Mouse (Mus musculus) CH12.LX (cell line): ENCODE measurements around the gene Cs. TPM values are rescaled to one million over a fixed set of nuclear protein-coding genes. Genes with fewer than 3 reads are reported as not detected.
A peak's percentile ranks its signal among the peaks of the same experiment; 100 is the strongest.

Source experiments
- DNase-seq: peaks from one replicate; pipeline ENCODE4 v3.0.0-alpha.2; 2013; ENCODE audit errors: extremely low read depth
- H3K27ac ChIP-seq: 2 replicates; pipeline ENCODE4 v1.5.1; 2012; ENCODE audit warnings: low read depth, mild to moderate bottlenecking, control low read depth, moderate library complexity; ENCODE audit not compliant: insufficient read depth
- H3K27me3 ChIP-seq: replicated peaks from 2 replicates; pipeline ENCODE3; 2012; ENCODE audit warnings: inconsistent platforms
- H3K36me3 ChIP-seq, 2 experiments: replicated peaks in 1 of 2; 2 replicates each; pipeline versions ENCODE3 to v1.6.1; 2012; ENCODE audit warnings: inconsistent platforms in 1 of 2, low read length in 1 of 2, mild to moderate bottlenecking in 1 of 2, mixed read lengths in 1 of 2, moderate library complexity in 1 of 2; ENCODE audit not compliant: control insufficient read depth in 1 of 2, insufficient read depth in 1 of 2
- H3K4me1 ChIP-seq, 2 experiments: 2 replicates each; pipeline ENCODE4 v1.6.1; 2012; ENCODE audit warnings: inconsistent platforms in 1 of 2, moderate library complexity in 1 of 2; ENCODE audit not compliant: insufficient read depth in 2 of 2, control insufficient read depth in 1 of 2
- H3K4me2 ChIP-seq: 2 replicates; pipeline ENCODE4 v1.6.1; 2012; ENCODE audit warnings: low read depth, mild to moderate bottlenecking, control low read depth; ENCODE audit not compliant: poor library complexity, insufficient read depth, severe bottlenecking
- H3K4me3 ChIP-seq, 3 experiments: fragments of 150-350 bp in 1 of 3; sonication (generic) in 1 of 3; replicated peaks in 1 of 3; 2 replicates each; pipeline versions ENCODE3 to v1.5.1; 2011 to 2012; ENCODE audit warnings: low read depth in 2 of 3, low read length in 2 of 3, mild to moderate bottlenecking in 2 of 3, moderate library complexity in 2 of 3, control low read depth in 1 of 3, improper control_type of control experiment in 1 of 3, inconsistent platforms in 1 of 3, mixed read lengths in 1 of 3; ENCODE audit not compliant: poor library complexity in 1 of 3
- H3K79me2 ChIP-seq: replicated peaks from 2 replicates; pipeline ENCODE4 v1.6.1; 2012; ENCODE audit warnings: mild to moderate bottlenecking, moderate library complexity; ENCODE audit not compliant: control insufficient read depth, poor library complexity, insufficient read depth, severe bottlenecking; ENCODE audit errors: extremely low read depth
- H3K9ac ChIP-seq: 2 replicates; pipeline ENCODE4 v1.6.1; 2012; ENCODE audit warnings: low read depth, mild to moderate bottlenecking, control low read depth, moderate library complexity; ENCODE audit not compliant: insufficient read depth
- H3K9me3 ChIP-seq: replicated peaks from 2 replicates; pipeline ENCODE3; 2012; ENCODE audit warnings: low read length, inconsistent platforms, mixed read lengths
- CHD1 ChIP-seq: IDR thresholded peaks from 2 replicates; pipeline ENCODE4 v1.6.1; 2012; ENCODE audit warnings: low read depth, low read length, improper control_type of control experiment, inconsistent platforms
- CHD2 ChIP-seq: IDR thresholded peaks from 2 replicates; pipeline ENCODE4 v1.6.1; 2011; ENCODE audit warnings: low read length, improper control_type of control experiment
- E2F4 ChIP-seq: IDR thresholded peaks from 2 replicates; pipeline ENCODE4 v1.6.1; 2011; ENCODE audit warnings: low read depth, low read length, improper control_type of control experiment; ENCODE audit not compliant: insufficient replicate concordance
- ELF1 ChIP-seq: IDR thresholded peaks from 2 replicates; pipeline ENCODE4 v1.6.1; 2014; ENCODE audit warnings: low read depth, mild to moderate bottlenecking, inconsistent platforms, low read length, improper control_type of control experiment
- EP300 ChIP-seq: IDR thresholded peaks from 2 replicates; pipeline ENCODE4 v1.6.1; 2011; ENCODE audit warnings: low read length, improper control_type of control experiment
- GABPA ChIP-seq: IDR thresholded peaks from 2 replicates; pipeline ENCODE4 v1.6.1; 2012; ENCODE audit warnings: low read depth, low read length, improper control_type of control experiment, inconsistent platforms; ENCODE audit not compliant: insufficient replicate concordance
- HCFC1 ChIP-seq: IDR thresholded peaks from 2 replicates; pipeline ENCODE4 v1.6.1; 2012; ENCODE audit warnings: low read depth, mild to moderate bottlenecking, inconsistent platforms, low read length, improper control_type of control experiment
- IRF4 ChIP-seq: IDR thresholded peaks from 2 replicates; pipeline ENCODE4 v1.6.1; 2014; ENCODE audit warnings: low read depth, mild to moderate bottlenecking, inconsistent platforms, low read length, improper control_type of control experiment
- JUN ChIP-seq: IDR thresholded peaks from 2 replicates; pipeline ENCODE4 v1.6.1; 2011; ENCODE audit warnings: low read depth, mild to moderate bottlenecking, low read length, improper control_type of control experiment, moderate library complexity; ENCODE audit not compliant: insufficient read depth
- KAT2A ChIP-seq: IDR thresholded peaks from 2 replicates; pipeline ENCODE4 v1.6.1; 2012; ENCODE audit warnings: low read length, improper control_type of control experiment, inconsistent platforms; ENCODE audit not compliant: insufficient replicate concordance
- MAFK ChIP-seq: IDR thresholded peaks from 2 replicates; pipeline ENCODE4 v1.6.1; 2011; ENCODE audit warnings: low read length, improper control_type of control experiment; ENCODE audit not compliant: insufficient replicate concordance
- MAX ChIP-seq: IDR thresholded peaks from 2 replicates; pipeline ENCODE4 v1.6.1; 2011; ENCODE audit warnings: low read length, improper control_type of control experiment
- MAZ ChIP-seq: IDR thresholded peaks from 2 replicates; pipeline ENCODE4 v1.6.1; 2012; ENCODE audit warnings: low read depth, mild to moderate bottlenecking, inconsistent platforms, low read length, improper control_type of control experiment, moderate library complexity
- MEF2A ChIP-seq: IDR thresholded peaks from 2 replicates; pipeline ENCODE4 v1.6.1; 2014; ENCODE audit warnings: low read depth, mild to moderate bottlenecking, inconsistent platforms, low read length, improper control_type of control experiment, borderline replicate concordance
- MXI1 ChIP-seq: IDR thresholded peaks from 2 replicates; pipeline ENCODE4 v1.6.1; 2011; ENCODE audit warnings: mild to moderate bottlenecking, low read depth, low read length, improper control_type of control experiment
- MYC ChIP-seq: IDR thresholded peaks from 2 replicates; pipeline ENCODE4 v1.6.1; 2011; ENCODE audit warnings: low read depth, mild to moderate bottlenecking, improper control_type of control experiment, low read length
- NRF1 ChIP-seq: IDR thresholded peaks from 2 replicates; pipeline ENCODE4 v1.6.1; 2014; ENCODE audit warnings: low read depth, mild to moderate bottlenecking, inconsistent platforms, low read length, improper control_type of control experiment, moderate library complexity
- PAX5 ChIP-seq: IDR thresholded peaks from 2 replicates; pipeline ENCODE4 v1.6.1; 2012; ENCODE audit warnings: low read length, inconsistent platforms, mixed read lengths
- POLR2A ChIP-seq: IDR thresholded peaks from 2 replicates; pipeline ENCODE4 v1.6.1; 2011; ENCODE audit warnings: low read depth, mild to moderate bottlenecking, improper control_type of control experiment, low read length
- RAD21 ChIP-seq: IDR thresholded peaks from 2 replicates; pipeline ENCODE4 v1.6.1; 2011; ENCODE audit warnings: low read depth, mild to moderate bottlenecking, low read length, improper control_type of control experiment, moderate library complexity
- RCOR1 ChIP-seq: conservative IDR thresholded peaks from 2 replicates; pipeline ENCODE4 v1.6.1; 2012; ENCODE audit warnings: low read depth, mild to moderate bottlenecking, inconsistent platforms, low read length, improper control_type of control experiment
- SIN3A ChIP-seq: IDR thresholded peaks from 2 replicates; pipeline ENCODE4 v1.6.1; 2012; ENCODE audit warnings: low read length, improper control_type of control experiment, inconsistent platforms
- TCF12 ChIP-seq: IDR thresholded peaks from 2 replicates; pipeline ENCODE4 v1.6.1; 2014; ENCODE audit warnings: low read depth, mild to moderate bottlenecking, inconsistent platforms, low read length, improper control_type of control experiment
- UBTF ChIP-seq: IDR thresholded peaks from 2 replicates; pipeline ENCODE4 v1.6.1; 2012; ENCODE audit warnings: low read depth, mild to moderate bottlenecking, inconsistent platforms, low read length, improper control_type of control experiment, moderate library complexity
- USF1 ChIP-seq: IDR thresholded peaks from 2 replicates; pipeline ENCODE4 v1.6.1; 2014; ENCODE audit warnings: low read depth, mild to moderate bottlenecking, inconsistent platforms, low read length, improper control_type of control experiment
- USF2 ChIP-seq: conservative IDR thresholded peaks from 2 replicates; pipeline ENCODE4 v1.6.1; 2011; ENCODE audit warnings: low read depth, low read length, improper control_type of control experiment
- ZC3H11A ChIP-seq: IDR thresholded peaks from 2 replicates; pipeline ENCODE4 v1.6.1; 2012; ENCODE audit warnings: low read depth, mild to moderate bottlenecking, inconsistent platforms, low read length, improper control_type of control experiment
- ZKSCAN1 ChIP-seq: IDR thresholded peaks from 2 replicates; pipeline ENCODE4 v1.6.1; 2012; ENCODE audit warnings: low read depth, inconsistent platforms, low read length, improper control_type of control experiment, borderline replicate concordance
- ZMIZ1 ChIP-seq: IDR thresholded peaks from 2 replicates; pipeline ENCODE4 v1.6.1; 2012; ENCODE audit warnings: low read depth, mild to moderate bottlenecking, inconsistent platforms, low read length, improper control_type of control experiment
- ZNF384 ChIP-seq: IDR thresholded peaks from 2 replicates; pipeline ENCODE4 v1.6.1; 2012; ENCODE audit warnings: low read depth, low read length, improper control_type of control experiment, inconsistent platforms
- dilution Hi-C: fragments of 300-500 bp; cut with MboI; formaldehyde crosslinking; loops from 2 replicates; pipeline ENCODE4 v1.14.3; 2020; ENCODE audit warnings: low sequenced_read_pairs; ENCODE audit not compliant: extremely low pct_unique_long_range_greater_than_20kb, extremely low pct_ligation_motif_present
- in situ Hi-C: fragments of 300-500 bp; cut with MboI; formaldehyde crosslinking; loops from 3 replicates; pipeline ENCODE4 v1.14.3; 2019; ENCODE audit warnings: low sequenced_read_pairs, low pct_ligation_motif_present, low pct_unique_long_range_greater_than_20kb, mixed read lengths
- polyA plus RNA-seq: library from polyadenylated mRNA; unstranded; fragments of >175 nt; gene quantifications from 2 replicates; pipeline ENCODE4 v1.2.1, GENCODE M21; 2012; ENCODE audit warnings: low read depth; ENCODE audit not compliant: insufficient read length
- total RNA-seq, 2 experiments: library from RNA; depleted of rRNA; stranded (reverse); fragments of 300-350 nt in 1 of 2; fragments of >200 nt in 1 of 2; gene quantifications; 2 replicates each; pipeline ENCODE4 v1.2.3; 2012 to 2014

Cs gene
- total and polyA plus RNA-seq, 3 experiments: 131 to 240 (median 145) TPM

GRCm38 (mm10) chr10:128408591-128409535 lies 71.3 kb downstream of the Cs start (continued):
- TF ChIP-seq MAZ: no peak
- TF ChIP-seq NRF1: peak; percentile 77
- no peak for TF ChIP-seq RCOR1
- TF ChIP-seq KAT2A: no peak
- TF ChIP-seq USF2: no peak
- no peak for TF ChIP-seq RAD21
- TF ChIP-seq MYC: peak; percentile 62
- TF ChIP-seq CHD2: no peak
- peak; percentile 89 for TF ChIP-seq SIN3A
- no peak for TF ChIP-seq PAX5
- no peak for TF ChIP-seq IRF4
- peak; percentile 53 for TF ChIP-seq POLR2A
- no peak for TF ChIP-seq ZNF384
- TF ChIP-seq USF1: no peak
- TF ChIP-seq E2F4: no peak
- no peak for TF ChIP-seq ZMIZ1
- TF ChIP-seq MEF2A: no peak
- TF ChIP-seq TCF12: no peak; the same call in 1 of the 2 replicates
- no peak for TF ChIP-seq ZKSCAN1
- TF ChIP-seq JUN: no peak

- Histone ChIP-seq H3K27me3 (no peaks in the 10 kb centered on the region), H3K9me3 (no peaks in the 10 kb centered on the region), H3K27ac (peak overlapping the region; percentile 43), H3K9ac (peak overlapping the region; percentile 84), H3K36me3 (peaks cover 17 to 46% of the 10 kb centered on the region in 2 experiments), H3K79me2 (peaks cover 20% of the 10 kb centered on the region), H3K4me2 (peak overlapping the region; percentile 87), H3K4me3 (peak overlapping the region; percentile 71 to 92 (median 92)), H3K4me1 (peaks cover 8 to 29% of the 10 kb centered on the region in 2 experiments; a peak in 3 of 4 replicates)
- DNase-seq: peak; percentile 98
- dilution Hi-C loops: no loop called here
- in situ Hi-C loops: no loop called here
- TF ChIP-seq ZKSCAN1 (no peak), ELF1 (peak; percentile 95), MAZ (peak; percentile 97), MAFK (no peak), GABPA (no peak; the same call in 1 of the 2 replicates), RCOR1 (no peak), SIN3A (peak; percentile 87), TCF12 (peak; percentile 57; the same call in 1 of the 2 replicates), MEF2A (peak; percentile 62; the same call in 1 of the 2 replicates), RAD21 (peak; percentile 6), IRF4 (0 out of 2 replicates have a peak, but pooled peaks have one; percentile 59), CHD2 (peak; percentile 88), UBTF (no peak), PAX5 (no peak), MAX (peak; percentile 63; the same call in 1 of the 2 replicates), USF1 (peak; percentile 35), ZC3H11A (no peak), ZMIZ1 (peak; percentile 51; the same call in 1 of the 2 replicates), EP300 (no peak), MXI1 (peak; percentile 45; the same call in 1 of the 2 replicates), JUN (no peak), HCFC1 (peak; percentile 81), CHD1 (no peak)
Observed at GRCm38 (mm10) chr10:128409692-128410559, 72.4 kb downstream of the Cs start.
